Mouse (Mus musculus): ENCODE data around the gene Tex48.

The Tex48 gene

GRCm38 (mm10) chr4:63622378-63622835 lies at the start of gene Tex48:
Tex48 (minus strand) TSS chr4:63622428.
- DNase-seq (ENCODE audit: inconsistent ontology term), result peak; percentile 29

- peak; percentile 88 for DNase-seq (ENCODE audit: inconsistent ontology term)
These were observed 46.0 kb upstream of the Tex48 start for GRCm38 (mm10) chr4:63668255-63668654.

GRCm38 (mm10) chr4:63665738-63666137 lies 43.5 kb upstream of the Tex48 start:
- no peak for DNase-seq (ENCODE audit: inconsistent ontology term)

GRCm38 (mm10) chr4:63663279-63663678 lies 41.1 kb upstream of the Tex48 start, which contains the start of gene Gm11214:
Gm11214 (minus strand) TSS chr4:63663379.
- DNase-seq (ENCODE audit: inconsistent ontology term), result no peak

GRCm38 (mm10) chr4:63661857-63662256 lies 39.6 kb upstream of the Tex48 start:
- DNase-seq (ENCODE audit: inconsistent ontology term), result no peak

GRCm38 (mm10) chr4:63661426-63661825 lies 39.2 kb upstream of the Tex48 start:
- peak; percentile 88 for DNase-seq (ENCODE audit: inconsistent ontology term)

GRCm38 (mm10) chr4:63659775-63660174 lies 37.5 kb upstream of the Tex48 start:
- DNase-seq (ENCODE audit: inconsistent ontology term), result no peak

GRCm38 (mm10) chr4:63659086-63659485 lies 36.9 kb upstream of the Tex48 start:
- DNase-seq (ENCODE audit: inconsistent ontology term), result peak; percentile 30

- DNase-seq (ENCODE audit: inconsistent ontology term), result no peak
These were observed 32.2 kb upstream of the Tex48 start for GRCm38 (mm10) chr4:63654381-63654780.

GRCm38 (mm10) chr4:63643956-63644726 lies 21.9 kb upstream of the Tex48 start:
- DNase-seq (ENCODE audit: inconsistent ontology term), result no peak

- peak; percentile 50 for DNase-seq (ENCODE audit: inconsistent ontology term)
These were observed 17.6 kb upstream of the Tex48 start for GRCm38 (mm10) chr4:63639842-63640241.

GRCm38 (mm10) chr4:63638603-63639002 lies 16.4 kb upstream of the Tex48 start:
- DNase-seq (ENCODE audit: inconsistent ontology term), result peak; percentile 86

- no peak for DNase-seq (ENCODE audit: inconsistent ontology term)
These were observed 11.0 kb upstream of the Tex48 start for GRCm38 (mm10) chr4:63633181-63633580.

- no peak for DNase-seq (ENCODE audit: inconsistent ontology term)
These were observed 4.9 kb upstream of the Tex48 start for GRCm38 (mm10) chr4:63627111-63627510.

- DNase-seq (ENCODE audit: inconsistent ontology term), result no peak
These were observed 3.4 kb upstream of the Tex48 start for GRCm38 (mm10) chr4:63625563-63626080.

- DNase-seq (ENCODE audit: inconsistent ontology term), result no peak
These were observed 367 bp downstream of the Tex48 start for GRCm38 (mm10) chr4:63621861-63622260.

- no peak for DNase-seq (ENCODE audit: inconsistent ontology term)
These were observed 13.8 kb downstream of the Tex48 start for GRCm38 (mm10) chr4:63608391-63608790.

GRCm38 (mm10) chr4:63605968-63606367 lies 16.3 kb downstream of the Tex48 start:
- no peak for DNase-seq (ENCODE audit: inconsistent ontology term)

- DNase-seq (ENCODE audit: inconsistent ontology term), result peak; percentile 51
These were observed 16.7 kb downstream of the Tex48 start for GRCm38 (mm10) chr4:63605545-63605944.

GRCm38 (mm10) chr4:63604945-63605344 lies 17.3 kb downstream of the Tex48 start, which contains the start of gene Gm11213:
Gm11213 (minus strand) TSS chr4:63605261.
- no peak for DNase-seq (ENCODE audit: inconsistent ontology term)

- no peak for DNase-seq (ENCODE audit: inconsistent ontology term)
These were observed 21.0 kb downstream of the Tex48 start for GRCm38 (mm10) chr4:63601263-63601662.

- peak; percentile 2 for DNase-seq (ENCODE audit: inconsistent ontology term)
These were observed 21.4 kb downstream of the Tex48 start for GRCm38 (mm10) chr4:63600786-63601185.

GRCm38 (mm10) chr4:63596010-63596409 lies 26.2 kb downstream of the Tex48 start:
- DNase-seq (ENCODE audit: inconsistent ontology term), result no peak

All from Muller cell, postnatal 12 days (primary cell).